Mouse (Mus musculus) heart, adult 2 months (tissue): Measurements from ENCODE around the gene Cubn.

Experiments used
- CTCF ChIP-seq: fragments of 200-600 bp; IDR thresholded peaks from 2 replicates; pipeline ENCODE4 v1.8.1; 2022; ENCODE audit warnings: antibody characterized with exemption, mild to moderate bottlenecking, moderate library complexity
- EP300 ChIP-seq: fragments of 200-500 bp; IDR thresholded peaks from 2 replicates; pipeline ENCODE4 v1.6.1; 2011; ENCODE audit warnings: low read depth, low read length, control low read depth; ENCODE audit not compliant: insufficient read depth
- POLR2A ChIP-seq: fragments of 200-500 bp; IDR thresholded peaks from 2 replicates; pipeline ENCODE4 v1.6.1; 2011; ENCODE audit warnings: mild to moderate bottlenecking, low read depth, low read length, control low read depth; ENCODE audit not compliant: insufficient read depth

- no peak for TF ChIP-seq CTCF
- TF ChIP-seq POLR2A, result no peak
- TF ChIP-seq EP300, result 0 out of 2 replicates have a peak, but pooled peaks have one; percentile 43
Observed at GRCm38 (mm10) chr2:13235696-13236095, 255.9 kb downstream of the Cubn start.
